Mouse (Mus musculus): ENCODE data around the gene Senp6.

- TF ChIP-seq CTCF (IDR thresholded peaks at IDR 0.05; ENCODE audit: low read depth, low read length), result no peak
- no peak for TF ChIP-seq GATA1 (IDR thresholded peaks at IDR 0.05; ENCODE audit: borderline replicate concordance, low read length)
Measured at GRCm38 (mm10) chr9:80096325-80096724, 29.6 kb downstream of the Senp6 start.

Measured in G1E (cell line).